Mouse (Mus musculus) 416B (cell line): ENCODE results near the gene Mad2l1bp.

ENCODE experiments used
- DNase-seq: peaks from one replicate; pipeline ENCODE4 v3.0.0; 2011; ENCODE audit warnings: low read depth

Mad2l1bp gene

GRCm38 (mm10) chr17:46152847-46153782 is at the start of gene Mad2l1bp:
Gene Mad2l1bp, minus strand, starts transcription at chr17:46153553.
- DNase-seq: peak; percentile 98

- no peak for DNase-seq
Measured at GRCm38 (mm10) chr17:46203078-46203477, 49.7 kb upstream of the Mad2l1bp start.

- peak; percentile 95 for DNase-seq
Measured at GRCm38 (mm10) chr17:46202421-46203071, 49.2 kb upstream of the Mad2l1bp start, which contains the start of the genes Polh and Xpo5. Gene Polh, minus strand, starts transcription at chr17:46202645. Gene Xpo5, plus strand, starts transcription at chr17:46202782.

- DNase-seq: peak; percentile 75
Measured at GRCm38 (mm10) chr17:46201151-46201550, 47.8 kb upstream of the Mad2l1bp start.

GRCm38 (mm10) chr17:46188829-46189228 is 35.5 kb upstream of the Mad2l1bp start:
- no peak for DNase-seq

GRCm38 (mm10) chr17:46182273-46182672 is 28.9 kb upstream of the Mad2l1bp start:
- no peak for DNase-seq

GRCm38 (mm10) chr17:46170538-46170937 is 17.2 kb upstream of the Mad2l1bp start:
- DNase-seq: peak; percentile 70

GRCm38 (mm10) chr17:46168768-46169167 is 15.4 kb upstream of the Mad2l1bp start:
- no peak for DNase-seq

GRCm38 (mm10) chr17:46168318-46168717 is 15.0 kb upstream of the Mad2l1bp start:
- DNase-seq: peak; percentile 86

- no peak for DNase-seq
Measured at GRCm38 (mm10) chr17:46167014-46167413, 13.7 kb upstream of the Mad2l1bp start.

- no peak for DNase-seq
Measured at GRCm38 (mm10) chr17:46166270-46166669, 12.9 kb upstream of the Mad2l1bp start.

GRCm38 (mm10) chr17:46165460-46165859 is 12.1 kb upstream of the Mad2l1bp start:
- DNase-seq: no peak

- no peak for DNase-seq
Measured at GRCm38 (mm10) chr17:46164791-46165190, 11.4 kb upstream of the Mad2l1bp start.

- DNase-seq: no peak
Measured at GRCm38 (mm10) chr17:46164301-46164700, 10.9 kb upstream of the Mad2l1bp start.

- DNase-seq: peak; percentile 93
Measured at GRCm38 (mm10) chr17:46162951-46163421, 9.6 kb upstream of the Mad2l1bp start.

GRCm38 (mm10) chr17:46162551-46162950 is 9.2 kb upstream of the Mad2l1bp start:
- DNase-seq: no peak

- no peak for DNase-seq
Measured at GRCm38 (mm10) chr17:46161710-46162109, 8.4 kb upstream of the Mad2l1bp start.

- no peak for DNase-seq
Measured at GRCm38 (mm10) chr17:46161179-46161578, 7.8 kb upstream of the Mad2l1bp start.

- peak; percentile 100 for DNase-seq
Measured at GRCm38 (mm10) chr17:46160686-46161085, 7.3 kb upstream of the Mad2l1bp start, which contains the start of gene Gtpbp2. Gene Gtpbp2, plus strand, starts transcription at chr17:46161032.

- peak; percentile 98 for DNase-seq
Measured at GRCm38 (mm10) chr17:46160090-46160662, 6.8 kb upstream of the Mad2l1bp start.

- no peak for DNase-seq
Measured at GRCm38 (mm10) chr17:46159236-46159635, 5.9 kb upstream of the Mad2l1bp start.

- DNase-seq: no peak
Measured at GRCm38 (mm10) chr17:46157131-46157530, 3.8 kb upstream of the Mad2l1bp start.
